Mouse (Mus musculus) intestine, embryonic 15.5 days (tissue): Measurements from ENCODE around the gene Sh2d3c. TPM values are rescaled to one million over a fixed set of nuclear protein-coding genes. Genes with fewer than 3 reads are reported as not detected.
A peak's percentile ranks its signal among the peaks of the same experiment; 100 is the strongest.

Experiments
- ATAC-seq: fragments of 200-750 bp; cut with Nextera tagmentation; 2 replicates; pipeline ENCODE4 v1.8.0; 2017; ENCODE audit warnings: moderate TSS enrichment, moderate library complexity
- H3K27ac ChIP-seq: fragments of 300-500 bp; sonication (generic); 2 replicates; pipeline ENCODE4 v1.5.1; 2015; ENCODE audit warnings: mild to moderate bottlenecking, inconsistent platforms
- H3K27me3 ChIP-seq: fragments of 300-500 bp; sonication (generic); replicated peaks from 2 replicates; pipeline ENCODE4 v1.6.1; 2015; ENCODE audit warnings: inconsistent platforms
- H3K36me3 ChIP-seq: fragments of 300-500 bp; sonication (generic); 2 replicates; pipeline ENCODE4 v1.6.1; 2015; ENCODE audit warnings: inconsistent platforms
- H3K4me1 ChIP-seq: fragments of 300-500 bp; sonication (generic); replicated peaks from 2 replicates; pipeline ENCODE4 v1.6.1; 2015; ENCODE audit warnings: inconsistent platforms
- H3K4me2 ChIP-seq: fragments of 300-500 bp; sonication (generic); replicated peaks from 2 replicates; pipeline ENCODE4 v1.6.1; 2015; ENCODE audit warnings: mild to moderate bottlenecking, inconsistent platforms
- H3K4me3 ChIP-seq: fragments of 300-500 bp; sonication (generic); replicated peaks from 2 replicates; pipeline ENCODE4 v1.5.1; 2015; ENCODE audit warnings: inconsistent platforms
- H3K9ac ChIP-seq: fragments of 300-500 bp; sonication (generic); 2 replicates; pipeline ENCODE4 v1.6.1; 2015; ENCODE audit warnings: inconsistent platforms
- H3K9me3 ChIP-seq: fragments of 300-500 bp; sonication (generic); 2 replicates; pipeline ENCODE4 v1.6.1; 2016; ENCODE audit warnings: inconsistent platforms
- WGBS: fragments of 180-500 bp; shearing (Covaris S2); methylation state at CpG from one replicate; pipeline ENCODE4 v1.1.7; 2015; 5-methylcytosine and 5-hydroxymethylcytosine counted together
- microRNA counts: library from miRNA; unstranded; fragments of <30 nt; microRNA quantifications from one replicate; lab custom pipeline; 2016
- polyA plus RNA-seq: library from polyadenylated mRNA; unstranded; fragments of >200 nt; fragmentation: Nextera tagmentation; extraction: Ambion mirVana; gene quantifications from 2 replicates; pipeline ENCODE4 v1.2.1, GENCODE M21; 2015

Sh2d3c gene
- polyA plus RNA-seq, 1 experiment from 2014 or later: 28.6 TPM

GRCm38 (mm10) chr2:32787176-32787575 is 66.3 kb downstream of the Sh2d3c start:
- no peak overlapping the region for H3K9ac ChIP-seq
- H3K27me3 ChIP-seq: no peaks in the 10 kb centered on the region
- H3K36me3 ChIP-seq: no peaks in the 10 kb centered on the region
- no peak overlapping the region for H3K27ac ChIP-seq
- no peaks in the 10 kb centered on the region for H3K4me1 ChIP-seq
- no peak overlapping the region for H3K4me3 ChIP-seq
- no peak for ATAC-seq
- 64% methylated on average over 6 of the region's 6 CpGs for WGBS
- H3K4me2 ChIP-seq: no peak overlapping the region
- H3K9me3 ChIP-seq: no peaks in the 10 kb centered on the region

- H3K9me3 ChIP-seq: no peaks in the 10 kb centered on the region
- H3K4me2 ChIP-seq: no peak overlapping the region
- no peaks in the 10 kb centered on the region for H3K36me3 ChIP-seq
- H3K4me1 ChIP-seq: no peaks in the 10 kb centered on the region
- no peak overlapping the region for H3K9ac ChIP-seq
- H3K27ac ChIP-seq: no peak overlapping the region
- H3K27me3 ChIP-seq: no peaks in the 10 kb centered on the region
- H3K4me3 ChIP-seq: no peak overlapping the region
- no peak for ATAC-seq
- 59% methylated on average over 2 of the region's 2 CpGs for WGBS
Observed at GRCm38 (mm10) chr2:32788581-32788980, 67.7 kb downstream of the Sh2d3c start.

- no peak overlapping the region for H3K9ac ChIP-seq
- H3K9me3 ChIP-seq: no peaks in the 10 kb centered on the region
- no peak for ATAC-seq
- H3K36me3 ChIP-seq: 0 out of 2 replicates have a peak, but pooled peaks cover 2% of the 10 kb centered on the region
- no peak overlapping the region for H3K4me3 ChIP-seq
- no peaks in the 10 kb centered on the region for H3K4me1 ChIP-seq
- 75% methylated on average over 6 of the region's 6 CpGs for WGBS
- H3K4me2 ChIP-seq: no peak overlapping the region
- no peaks in the 10 kb centered on the region for H3K27me3 ChIP-seq
- H3K27ac ChIP-seq: no peak overlapping the region
Observed at GRCm38 (mm10) chr2:32791297-32791696, 70.4 kb downstream of the Sh2d3c start.

- Histone ChIP-seq H3K4me1 (no peaks in the 10 kb centered on the region), H3K9ac (no peak overlapping the region), H3K4me2 (no peak overlapping the region), H3K36me3 (peaks cover 9% of the 10 kb centered on the region), H3K9me3 (no peaks in the 10 kb centered on the region), H3K4me3 (no peak overlapping the region), H3K27ac (no peak overlapping the region), H3K27me3 (no peaks in the 10 kb centered on the region)
- ATAC-seq: no peak
- WGBS: 90% methylated on average over 13 of the region's 13 CpGs
Observed at GRCm38 (mm10) chr2:32795748-32796418, 75.0 kb downstream of the Sh2d3c start.

- Histone ChIP-seq H3K9ac (no peak overlapping the region), H3K4me1 (no peaks in the 10 kb centered on the region), H3K27ac (no peak overlapping the region), H3K4me2 (no peak overlapping the region), H3K4me3 (no peak overlapping the region), H3K27me3 (no peaks in the 10 kb centered on the region), H3K36me3 (peaks cover 9% of the 10 kb centered on the region), H3K9me3 (no peaks in the 10 kb centered on the region)
- WGBS: 51% methylated on average over 10 of the region's 10 CpGs
- no peak for ATAC-seq
Observed at GRCm38 (mm10) chr2:32798251-32798962, 77.6 kb downstream of the Sh2d3c start.

MicroRNAs within 50 kb of the gene (microRNA counts, 519-probe panel; counts per million panel counts)
- microRNA mmu-miR-2861 (lab: Ali Mortazavi, UCI): 1,624 counts per million, percentile 35 among the panel's probes with 10 or more counts

Other genes with a start within 250 kb of the Sh2d3c start
- 9.7 and 9.8 TPM in 2 replicates for gene Fam102a, start 185.7 kb upstream of the Sh2d3c start, polyA plus RNA-seq
- 115 and 121 TPM in 2 replicates for gene Dpm2, start 150.2 kb upstream of the Sh2d3c start, polyA plus RNA-seq
- 0.56 and 0.69 TPM in 2 replicates for gene Pip5kl1, start 146.3 kb upstream of the Sh2d3c start, polyA plus RNA-seq
- gene 9430097D07Rik, start 145.4 kb upstream of the Sh2d3c start, polyA plus RNA-seq: not detected in 2 replicates
- gene St6galnac4, start 134.0 kb upstream of the Sh2d3c start, polyA plus RNA-seq: 16.4 and 18.8 TPM in 2 replicates
- 14.0 and 15.7 TPM in 2 replicates for gene St6galnac6, start 121.3 kb upstream of the Sh2d3c start, polyA plus RNA-seq
- gene Ak1, start 99.3 kb upstream of the Sh2d3c start, polyA plus RNA-seq: 19.2 and 19.6 TPM in 2 replicates
- gene Eng, start 74.5 kb upstream of the Sh2d3c start, polyA plus RNA-seq: 62.6 and 63.2 TPM in 2 replicates
- 30.1 and 35.5 TPM in 2 replicates for gene Fpgs, start 16.9 kb upstream of the Sh2d3c start, polyA plus RNA-seq
- 95.7 and 99.6 TPM in 2 replicates for gene Cdk9, start 8.0 kb upstream of the Sh2d3c start, polyA plus RNA-seq
- 0.13 and 0.34 TPM in 2 replicates for gene 6330409D20Rik, start 20.0 kb downstream of the Sh2d3c start, polyA plus RNA-seq
- gene Tor2a, start 36.2 kb downstream of the Sh2d3c start, polyA plus RNA-seq: 61.4 and 64.2 TPM in 2 replicates
- gene Ttc16, start 54.6 kb downstream of the Sh2d3c start, polyA plus RNA-seq: 0.18 and 0.29 TPM in 2 replicates
- 5.5 and 6.4 TPM in 2 replicates for gene Ptrh1, start 54.7 kb downstream of the Sh2d3c start, polyA plus RNA-seq
- 0.26 and 0.61 TPM in 2 replicates for gene Cfap157, start 63.4 kb downstream of the Sh2d3c start, polyA plus RNA-seq
- gene Stxbp1, start 126.2 kb downstream of the Sh2d3c start, polyA plus RNA-seq: 21.2 and 22.1 TPM in 2 replicates
- 40.4 and 42.2 TPM in 2 replicates for gene Fam129b, start 155.1 kb downstream of the Sh2d3c start, polyA plus RNA-seq
- 185 and 190 TPM in 2 replicates for gene Rpl12, start 240.5 kb downstream of the Sh2d3c start, polyA plus RNA-seq
- gene Lrsam1, start 240.6 kb downstream of the Sh2d3c start, polyA plus RNA-seq: 7.2 and 7.7 TPM in 2 replicates